Mouse (Mus musculus) ES-Bruce4 (cell line): ENCODE measurements at regions not wholly inside any gene's neighbourhood (a gene's known extent, or its start where the extent isn't known, plus 50 kb on each side); places are given as distances from the start of the nearest gene placed in this dataset.

Experiments used
- CTCF ChIP-seq: IDR thresholded peaks from one replicate; pipeline ENCODE4 v1.8.1; 2011; ENCODE audit warnings: low read depth, low read length
- EP300 ChIP-seq: IDR thresholded peaks from 2 replicates; pipeline ENCODE4 v1.6.1; 2011; ENCODE audit warnings: low read depth, low read length; ENCODE audit not compliant: insufficient read depth

GRCm38 (mm10) chr13:82361379-82361778, 578.5 kb downstream of the Cetn3 start:
- TF ChIP-seq EP300 (no peak), CTCF (no peak)
